Mouse (Mus musculus) hindbrain, embryonic 15.5 days (tissue): ENCODE measurements around the gene Olfr847. TPM values are rescaled to one million over a fixed set of nuclear protein-coding genes. Genes with fewer than 3 reads are reported as not detected.

Experiments used
- ATAC-seq: fragments of 200-750 bp; cut with Nextera tagmentation; 2 replicates; pipeline ENCODE4 v1.8.0; 2017; ENCODE audit warnings: low read depth, moderate number of reproducible peaks, moderate TSS enrichment; ENCODE audit not compliant: low FRiP score
- H3K27ac ChIP-seq: fragments of 300-500 bp; sonication (generic); replicated peaks from 2 replicates; pipeline ENCODE4 v1.5.1; 2015; ENCODE audit warnings: mild to moderate bottlenecking, inconsistent platforms
- H3K27me3 ChIP-seq: fragments of 300-500 bp; sonication (generic); 2 replicates; pipeline ENCODE4 v1.6.1; 2015; ENCODE audit warnings: control low read depth, inconsistent platforms
- H3K36me3 ChIP-seq: fragments of 300-500 bp; sonication (generic); 2 replicates; pipeline ENCODE4 v1.6.1; 2015; ENCODE audit warnings: control low read depth, inconsistent platforms
- H3K4me1 ChIP-seq: fragments of 300-500 bp; sonication (generic); replicated peaks from 2 replicates; pipeline ENCODE4 v1.6.1; 2015; ENCODE audit warnings: control low read depth, inconsistent platforms
- H3K4me2 ChIP-seq: fragments of 300-500 bp; sonication (generic); 2 replicates; pipeline ENCODE4 v1.6.1; 2015; ENCODE audit warnings: moderate library complexity, mild to moderate bottlenecking, inconsistent platforms
- H3K4me3 ChIP-seq: fragments of 300-500 bp; sonication (generic); 2 replicates; pipeline ENCODE4 v1.5.1; 2015; ENCODE audit warnings: mild to moderate bottlenecking, inconsistent platforms
- H3K9ac ChIP-seq: fragments of 300-500 bp; sonication (generic); 2 replicates; pipeline ENCODE4 v1.6.1; 2015; ENCODE audit warnings: inconsistent platforms
- H3K9me3 ChIP-seq: fragments of 300-500 bp; sonication (generic); 2 replicates; pipeline ENCODE4 v1.6.1; 2016; ENCODE audit warnings: control low read depth, inconsistent platforms
- WGBS: fragments of 180-500 bp; shearing (Covaris S2); methylation state at CpG from one replicate; pipeline ENCODE4 v1.1.7; 2015; 5-methylcytosine and 5-hydroxymethylcytosine counted together
- polyA plus RNA-seq: library from polyadenylated mRNA; unstranded; fragments of >200 nt; fragmentation: Nextera tagmentation; extraction: Ambion mirVana; gene quantifications from 2 replicates; pipeline ENCODE4 v1.2.1, GENCODE M21; 2015

Olfr847 gene
- not detected in 2 replicates for polyA plus RNA-seq

GRCm38 (mm10) chr9:19378569-19378968, at the start of gene Olfr847:
Gene Olfr847, minus strand, starts transcription at chr9:19378669.
- Histone ChIP-seq H3K36me3 (no peaks in the 10 kb centered on the region), H3K27me3 (no peaks in the 10 kb centered on the region), H3K4me2 (no peak within 1 kb of the TSS), H3K4me1 (no peaks in the 10 kb centered on the region), H3K9ac (no peak within 1 kb of the TSS), H3K27ac (no peak within 1 kb of the TSS), H3K4me3 (no peak within 1 kb of the TSS), H3K9me3 (0 out of 2 replicates have a peak, but pooled peaks cover 3% of the 10 kb centered on the region)
- 70% methylated on average over 1 of the region's 1 CpGs for WGBS
- no peak for ATAC-seq

- Histone ChIP-seq H3K4me3 (no peak within 1 kb of the TSS), H3K27ac (no peak within 1 kb of the TSS), H3K4me2 (no peak within 1 kb of the TSS), H3K9ac (no peak within 1 kb of the TSS), H3K9me3 (peaks cover 4% of the 10 kb centered on the region; the same call in 1 of the 2 replicates), H3K36me3 (no peaks in the 10 kb centered on the region), H3K27me3 (no peaks in the 10 kb centered on the region), H3K4me1 (no peaks in the 10 kb centered on the region)
- WGBS, result 49% methylated on average over 1 of the region's 1 CpGs
- ATAC-seq, result no peak
Measured at GRCm38 (mm10) chr9:19363905-19364304, 14.6 kb downstream of the Olfr847 start, which contains the start of gene Olfr846. Gene Olfr846, minus strand, starts transcription at chr9:19364005.

GRCm38 (mm10) chr9:19336157-19336556, 42.3 kb downstream of the Olfr847 start, which contains the start of gene Olfr845:
Gene Olfr845, plus strand, starts transcription at chr9:19336457.
- Histone ChIP-seq H3K9ac (no peak within 1 kb of the TSS), H3K4me3 (no peak within 1 kb of the TSS), H3K27me3 (no peaks in the 10 kb centered on the region), H3K27ac (no peak within 1 kb of the TSS), H3K4me1 (no peaks in the 10 kb centered on the region), H3K4me2 (no peak within 1 kb of the TSS), H3K36me3 (no peaks in the 10 kb centered on the region), H3K9me3 (no peaks in the 10 kb centered on the region)
- ATAC-seq, result no peak
- 69% methylated on average over 1 of the region's 1 CpGs for WGBS

Other genes starting within 250 kb of the Olfr847 start
- not detected in 2 replicates for gene Olfr837, start 242.4 kb downstream of the Olfr847 start, polyA plus RNA-seq
- gene Olfr839-ps1, start 201.4 kb downstream of the Olfr847 start, polyA plus RNA-seq, result not detected in 2 replicates
- gene Olfr843, start 126.7 kb downstream of the Olfr847 start, polyA plus RNA-seq, result not detected in 2 replicates
- not detected in 2 replicates for gene Olfr844, start 62.3 kb downstream of the Olfr847 start, polyA plus RNA-seq
- gene Olfr845, start 42.2 kb downstream of the Olfr847 start, polyA plus RNA-seq, result not detected in 2 replicates
- not detected in 2 replicates for gene Olfr846, start 14.7 kb downstream of the Olfr847 start, polyA plus RNA-seq
- not detected in 2 replicates for gene Olfr849, start 61.6 kb upstream of the Olfr847 start, polyA plus RNA-seq
- not detected in 2 replicates for gene Olfr850, start 99.6 kb upstream of the Olfr847 start, polyA plus RNA-seq
- not detected in 2 replicates for gene Olfr851, start 114.6 kb upstream of the Olfr847 start, polyA plus RNA-seq
- gene Olfr853, start 162.4 kb upstream of the Olfr847 start, polyA plus RNA-seq, result not detected in 2 replicates
- not detected in 2 replicates for gene Olfr854, start 188.7 kb upstream of the Olfr847 start, polyA plus RNA-seq
- not detected in 2 replicates for gene Olfr855, start 203.9 kb upstream of the Olfr847 start, polyA plus RNA-seq
- gene Zfp317, start 243.4 kb upstream of the Olfr847 start, polyA plus RNA-seq, result 33.6 and 34.4 TPM in 2 replicates